Mouse (Mus musculus): Measurements from ENCODE around the gene Grin2b.

Gene Grin2b

GRCm38 (mm10) chr6:136011038-136011311 is 162.3 kb downstream of the Grin2b start:
- no peak for DNase-seq (ENCODE audit: low read depth in 2 of 2, low spot score in 2 of 2)

DNA sequence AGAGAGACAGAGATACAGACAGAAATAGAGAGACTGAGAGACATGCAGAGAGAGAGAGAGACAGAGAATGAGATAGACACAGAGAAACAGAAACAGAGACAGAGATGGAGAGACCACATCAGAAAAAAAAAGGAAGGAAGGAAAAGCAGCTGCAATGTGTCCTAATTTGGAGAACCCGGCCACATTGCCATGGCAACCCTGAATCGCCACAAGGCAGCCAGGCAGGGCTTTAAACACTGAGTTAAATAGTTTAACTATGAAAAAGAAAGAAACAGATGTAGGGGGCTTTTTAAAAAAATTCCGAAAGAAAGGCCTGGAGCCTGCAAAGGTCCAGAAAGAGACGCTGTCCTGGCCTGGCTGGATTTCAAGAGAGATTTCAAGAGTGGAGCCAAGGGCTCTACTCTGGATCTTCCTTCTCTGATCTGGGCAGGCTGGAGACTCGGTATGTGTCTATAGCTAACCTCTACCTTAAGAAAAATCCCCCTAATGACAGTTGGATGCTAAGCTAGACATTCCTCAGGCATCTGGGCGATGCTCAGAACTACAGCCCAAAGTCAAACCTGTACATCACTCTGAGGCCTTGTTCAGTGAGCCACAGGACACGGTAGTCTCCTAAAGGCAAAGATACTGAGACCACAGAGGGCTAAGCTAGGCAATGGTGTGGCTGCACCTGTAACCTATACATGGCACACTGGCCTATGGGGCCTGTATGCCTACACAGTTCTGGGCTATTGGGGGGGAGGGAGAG is 162.8 kb downstream of the Grin2b start:
- no peak for DNase-seq (ENCODE audit: low read depth in 2 of 2, low spot score in 2 of 2)

DNA sequence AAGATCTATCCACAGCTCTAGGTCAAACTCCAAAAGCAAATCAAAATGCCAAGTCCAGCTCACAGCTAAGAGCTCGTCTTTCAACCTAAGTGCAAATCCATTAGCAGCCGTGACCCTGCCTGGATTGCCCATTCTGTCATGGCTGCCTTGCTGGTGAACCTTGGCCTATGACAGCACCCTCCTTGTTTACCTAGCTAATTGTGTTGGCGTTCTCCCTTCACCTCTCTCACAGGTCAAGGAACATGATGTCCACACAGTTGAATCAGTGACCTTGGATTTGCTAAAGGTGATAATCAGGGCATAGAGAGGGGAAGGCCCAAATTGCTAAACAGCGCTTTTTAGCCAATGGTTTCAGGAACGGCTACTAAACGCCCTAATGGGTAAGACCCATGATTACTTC is 165.2 kb downstream of the Grin2b start:
- no peak for DNase-seq (ENCODE audit: low read depth in 2 of 2, low spot score in 2 of 2)

- DNase-seq (ENCODE audit: low read depth in 2 of 2, low spot score in 2 of 2) = no peak
Observed at GRCm38 (mm10) chr6:135994691-135995090, 178.6 kb downstream of the Grin2b start.

GRCm38 (mm10) chr6:135993897-135994296 is 179.4 kb downstream of the Grin2b start:
- no peak for DNase-seq (ENCODE audit: low read depth in 2 of 2, low spot score in 2 of 2)

- no peak for DNase-seq (ENCODE audit: low read depth in 2 of 2, low spot score in 2 of 2)
Observed at GRCm38 (mm10) chr6:135993378-135993777, 179.9 kb downstream of the Grin2b start.

- no peak for DNase-seq (ENCODE audit: low read depth in 2 of 2, low spot score in 2 of 2)
Observed at GRCm38 (mm10) chr6:135976106-135976505, 197.2 kb downstream of the Grin2b start.

DNA sequence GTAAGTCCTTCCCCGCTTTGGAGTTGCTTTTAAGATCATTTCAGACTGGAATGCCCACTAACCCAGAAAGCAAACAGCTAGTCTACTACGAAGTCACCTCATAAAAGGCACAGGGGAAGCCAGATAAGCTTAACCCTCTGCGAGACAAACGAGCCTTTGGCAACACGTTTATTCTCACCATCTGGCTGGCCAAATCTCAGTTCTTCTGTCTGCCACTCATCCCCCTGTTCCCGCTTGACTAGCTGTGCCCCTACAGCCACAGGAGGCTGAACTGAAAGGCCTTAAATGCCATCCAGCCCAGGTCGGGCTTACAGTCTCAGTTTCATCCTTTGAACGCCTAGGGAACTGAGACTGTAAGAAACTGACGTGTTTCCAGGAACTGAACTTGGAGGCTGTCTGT is 200.8 kb downstream of the Grin2b start:
- DNase-seq (ENCODE audit: low read depth in 2 of 2, low spot score in 2 of 2) = no peak

GRCm38 (mm10) chr6:135971481-135971880 is 201.8 kb downstream of the Grin2b start:
- DNase-seq (ENCODE audit: low read depth in 2 of 2, low spot score in 2 of 2) = no peak

- DNase-seq (ENCODE audit: low read depth in 2 of 2, low spot score in 2 of 2) = no peak
Observed at GRCm38 (mm10) chr6:135970716-135971318, 202.5 kb downstream of the Grin2b start.

DNA sequence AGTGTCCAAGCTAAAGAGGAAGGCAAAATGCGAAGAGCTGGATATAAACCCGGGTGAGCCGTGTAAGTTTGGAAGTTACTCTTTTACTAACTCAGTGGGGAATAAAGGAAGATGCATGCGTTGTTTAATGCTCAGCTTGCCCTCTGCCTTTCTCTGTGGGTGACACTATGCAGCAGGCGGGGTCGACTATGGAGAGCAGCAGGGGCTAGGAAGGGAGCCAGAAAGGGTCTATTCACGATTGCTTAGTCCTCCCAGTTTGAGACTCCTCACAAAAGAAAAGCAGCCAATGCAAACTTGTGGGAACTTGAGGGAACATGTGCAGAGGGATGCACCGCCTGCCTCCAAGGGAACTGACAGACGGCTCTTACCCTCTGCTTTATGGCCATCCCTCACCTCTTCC is 211.5 kb downstream of the Grin2b start:
- DNase-seq (ENCODE audit: low read depth in 2 of 2, low spot score in 2 of 2) = no peak

DNA sequence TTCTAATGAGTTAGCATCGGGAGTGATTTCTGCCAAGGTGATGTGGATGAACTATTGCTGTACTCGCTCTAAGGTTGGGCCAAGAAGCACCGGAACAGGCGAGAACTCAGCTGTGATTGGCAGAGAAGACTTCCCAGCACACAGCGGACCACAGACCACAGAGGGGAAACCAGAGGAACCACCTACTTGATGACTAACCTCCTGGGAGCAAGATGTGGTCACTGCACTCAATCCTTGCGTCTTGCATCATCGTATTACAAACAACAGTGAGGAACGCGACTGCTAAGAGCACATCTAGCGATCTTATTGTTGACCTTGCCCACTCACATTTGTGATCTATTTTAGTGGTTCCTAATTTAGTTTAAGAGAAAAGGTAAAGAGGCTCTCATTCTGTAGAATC is 213.7 kb downstream of the Grin2b start:
- DNase-seq (ENCODE audit: low read depth in 2 of 2, low spot score in 2 of 2) = no peak

- no peak for DNase-seq (ENCODE audit: low read depth in 2 of 2, low spot score in 2 of 2)
Observed at GRCm38 (mm10) chr6:135951666-135952065, 221.6 kb downstream of the Grin2b start.

GRCm38 (mm10) chr6:135945511-135945910 is 227.8 kb downstream of the Grin2b start:
- DNase-seq (ENCODE audit: low read depth in 2 of 2, low spot score in 2 of 2) = no peak

DNA sequence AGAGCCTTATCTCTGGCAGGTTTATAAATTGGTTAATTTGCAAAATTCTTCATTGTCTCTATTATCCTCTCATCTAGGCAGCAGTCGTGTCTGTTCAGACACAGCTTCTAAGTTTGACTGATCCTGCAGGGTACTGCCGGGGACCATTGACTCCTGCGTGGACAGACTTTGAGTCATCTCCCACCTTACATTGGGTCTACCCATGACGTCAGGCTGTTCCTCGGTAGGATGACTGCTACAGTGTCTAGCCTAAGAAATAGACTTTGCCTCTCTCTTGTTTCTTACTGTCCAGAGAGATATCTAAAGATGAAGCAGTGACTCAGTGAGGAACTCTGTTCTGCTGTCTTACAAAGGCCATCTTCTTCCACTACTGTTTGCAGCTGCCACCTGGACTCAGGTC is 229.0 kb downstream of the Grin2b start:
- DNase-seq (ENCODE audit: low read depth in 2 of 2, low spot score in 2 of 2) = no peak

GRCm38 (mm10) chr6:135943121-135943617 is 230.1 kb downstream of the Grin2b start:
- no peak for DNase-seq (ENCODE audit: low read depth in 2 of 2, low spot score in 2 of 2)

- no peak for DNase-seq (ENCODE audit: low read depth in 2 of 2, low spot score in 2 of 2)
Observed at GRCm38 (mm10) chr6:135932924-135933323, 240.4 kb downstream of the Grin2b start.

DNA sequence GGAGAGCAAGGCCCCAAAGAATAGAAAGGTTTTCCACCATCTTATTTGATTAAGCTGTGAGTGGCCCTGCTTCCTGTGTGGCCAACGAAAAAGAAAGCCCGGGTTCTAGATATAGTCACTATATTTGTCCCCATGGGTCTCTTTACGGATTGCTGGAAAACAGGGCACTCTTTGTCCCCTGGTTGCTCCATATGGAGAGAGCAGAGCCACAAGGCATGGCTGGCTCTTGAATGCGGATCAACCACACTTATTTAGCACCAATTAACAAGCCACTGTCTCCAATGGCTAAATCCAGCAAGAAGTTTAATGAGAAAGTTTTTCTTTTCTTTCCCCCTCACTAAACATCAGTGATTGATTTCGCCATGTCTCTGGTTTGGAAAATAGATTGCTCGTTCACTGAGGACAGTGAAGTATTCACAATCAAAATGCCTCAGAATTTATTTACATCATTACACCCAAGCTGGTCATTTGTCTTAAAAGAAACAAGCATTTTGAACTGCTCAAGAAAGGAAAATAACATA is 240.9 kb downstream of the Grin2b start:
- no peak for DNase-seq (ENCODE audit: low read depth in 2 of 2, low spot score in 2 of 2)

GRCm38 (mm10) chr6:135917676-135918075 is 255.6 kb downstream of the Grin2b start:
- no peak for DNase-seq (ENCODE audit: low read depth in 2 of 2, low spot score in 2 of 2)

GRCm38 (mm10) chr6:135914608-135915007 is 258.7 kb downstream of the Grin2b start:
- DNase-seq (ENCODE audit: low read depth in 2 of 2, low spot score in 2 of 2) = no peak

GRCm38 (mm10) chr6:135912114-135912513 is 261.2 kb downstream of the Grin2b start:
- no peak for DNase-seq (ENCODE audit: low read depth in 2 of 2, low spot score in 2 of 2)

- DNase-seq (ENCODE audit: low read depth in 2 of 2, low spot score in 2 of 2) = no peak
Observed at GRCm38 (mm10) chr6:135911131-135911530, 262.2 kb downstream of the Grin2b start.

All from CD8-positive naive resting alpha-beta T cell, adult 2 months (primary cell).